Mouse (Mus musculus): ENCODE results near the gene Actr10. TPM values are rescaled to one million over a fixed set of nuclear protein-coding genes. Genes with fewer than 3 reads are reported as not detected.

The Actr10 gene
- polyA plus RNA-seq, 1 experiment: 132 TPM

DNA sequence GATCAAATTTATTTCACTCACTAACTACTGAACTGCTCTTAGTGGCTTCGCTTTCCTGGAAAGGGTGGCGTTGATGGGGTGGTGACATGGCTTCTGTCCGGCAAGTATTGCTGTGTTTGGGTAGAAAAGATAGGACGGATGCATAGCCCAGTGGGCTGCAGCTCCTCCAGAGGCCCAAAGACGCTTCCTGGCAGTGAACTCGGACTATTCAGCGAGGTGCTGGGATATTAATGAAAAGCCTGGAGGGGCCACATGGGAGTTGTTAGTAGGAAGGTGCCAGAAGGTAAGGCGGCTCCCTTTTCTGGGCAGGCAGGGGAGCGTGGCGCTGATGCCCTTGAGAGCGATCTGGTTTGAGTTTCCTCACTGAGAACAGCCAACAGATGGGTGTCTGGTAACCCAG lies 30.0 kb upstream of the Actr10 start:
- peaks cover 5% of the 10 kb centered on the region; the same call in 1 of the 2 replicates for H3K4me1 ChIP-seq (ENCODE audit: control insufficient read depth, insufficient read depth, low read length)
- TF ChIP-seq POLR2A (IDR thresholded peaks at IDR 0.05; ENCODE audit: insufficient read depth, low read depth, low read length) (no peak), CTCF (IDR thresholded peaks at IDR 0.05; ENCODE audit: insufficient read depth, low read depth, low read length) (no peak)
- no peak overlapping the region for H3K27ac ChIP-seq (ENCODE audit: insufficient read depth, low read depth, low read length)
- 92% methylated on average over 11 of the region's 11 CpGs for WGBS
- no peak overlapping the region for H3K4me3 ChIP-seq (ENCODE audit: insufficient read depth, low read depth, low read length)

GRCm38 (mm10) chr12:70908076-70908475 lies 29.6 kb upstream of the Actr10 start:
- TF ChIP-seq CTCF (IDR thresholded peaks at IDR 0.05; ENCODE audit: insufficient read depth, low read depth, low read length) (no peak), POLR2A (IDR thresholded peaks at IDR 0.05; ENCODE audit: insufficient read depth, low read depth, low read length) (no peak)

DNA sequence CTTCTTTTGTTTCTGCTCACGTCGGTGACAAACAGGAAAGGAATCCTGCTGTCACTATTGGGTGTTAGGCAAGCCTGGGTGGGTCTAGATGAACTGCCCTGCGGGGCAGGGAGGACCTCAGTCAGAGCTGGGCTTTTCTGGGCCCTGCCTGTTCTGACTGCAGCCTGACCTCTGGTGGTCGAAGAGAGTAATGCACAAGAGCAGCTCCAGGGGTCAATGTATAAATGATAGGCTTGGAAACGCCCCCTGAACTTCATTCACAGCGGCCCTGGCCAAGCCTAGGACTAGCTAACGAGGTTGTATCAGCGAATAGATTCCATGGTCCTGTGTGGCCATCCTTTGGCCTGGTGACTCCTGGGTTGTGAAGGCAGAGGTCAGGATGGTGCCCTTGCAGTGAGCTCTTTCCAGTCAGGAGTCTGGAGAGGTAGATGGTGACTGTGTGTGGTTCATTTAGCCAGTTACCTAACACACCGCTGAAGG lies 27.4 kb upstream of the Actr10 start:
- TF ChIP-seq CTCF (IDR thresholded peaks at IDR 0.05; ENCODE audit: insufficient read depth, low read depth, low read length) (peak; percentile 86), POLR2A (IDR thresholded peaks at IDR 0.05; ENCODE audit: insufficient read depth, low read depth, low read length) (no peak)
- WGBS: 14% methylated on average over 9 of the region's 9 CpGs
- H3K4me3 ChIP-seq (ENCODE audit: insufficient read depth, low read depth, low read length): no peak overlapping the region

More at GRCm38 (mm10) chr12:70908076-70908475, 29.6 kb upstream of the Actr10 start:
- 81% methylated on average over 4 of the region's 4 CpGs for WGBS
- H3K4me1 ChIP-seq (ENCODE audit: control insufficient read depth, insufficient read depth, low read length): peaks cover 5% of the 10 kb centered on the region; the same call in 1 of the 2 replicates
- H3K27ac ChIP-seq (ENCODE audit: insufficient read depth, low read depth, low read length): no peak overlapping the region
- no peak overlapping the region for H3K4me3 ChIP-seq (ENCODE audit: insufficient read depth, low read depth, low read length)

DNA sequence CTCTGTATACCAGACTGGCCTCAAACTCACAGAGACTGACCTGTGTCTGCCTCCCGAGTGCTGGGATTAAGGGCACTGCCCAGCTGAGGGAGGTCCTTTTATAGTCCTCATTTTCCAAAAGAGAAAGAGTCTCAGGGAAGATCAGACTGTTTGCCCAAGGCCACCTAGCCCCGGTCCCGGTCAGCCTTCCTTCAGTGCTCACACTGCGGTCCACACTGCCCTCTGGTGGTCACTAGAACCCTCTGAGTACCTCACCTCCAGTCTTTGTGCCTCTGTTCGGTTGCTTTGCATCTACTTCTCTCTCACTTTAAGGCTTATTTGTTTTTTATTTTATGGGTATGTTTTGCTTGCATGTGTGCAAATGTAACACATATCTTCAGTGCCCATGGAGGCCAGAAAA lies 26.6 kb upstream of the Actr10 start:
- no peak for TF ChIP-seq POLR2A (IDR thresholded peaks at IDR 0.05; ENCODE audit: insufficient read depth, low read depth, low read length)
- peak; percentile 85 for TF ChIP-seq CTCF (IDR thresholded peaks at IDR 0.05; ENCODE audit: insufficient read depth, low read depth, low read length)
- 3% methylated on average over 5 of the region's 5 CpGs for WGBS
- H3K4me1 ChIP-seq (ENCODE audit: control insufficient read depth, insufficient read depth, low read length): peaks cover 5% of the 10 kb centered on the region; the same call in 1 of the 2 replicates

More for the DNA sequence above, 27.4 kb upstream of the Actr10 start:
- no peak overlapping the region for H3K27ac ChIP-seq (ENCODE audit: insufficient read depth, low read depth, low read length)
- H3K4me1 ChIP-seq (ENCODE audit: control insufficient read depth, insufficient read depth, low read length): peaks cover 5% of the 10 kb centered on the region; the same call in 1 of the 2 replicates

GRCm38 (mm10) chr12:70911676-70912379 lies 25.8 kb upstream of the Actr10 start:
- H3K4me1 ChIP-seq (ENCODE audit: control insufficient read depth, insufficient read depth, low read length): peaks cover 3% of the 10 kb centered on the region; the same call in 1 of the 2 replicates
- H3K4me3 ChIP-seq (ENCODE audit: insufficient read depth, low read depth, low read length): no peak overlapping the region
- WGBS: 78% methylated on average over 17 of the region's 17 CpGs
- no peak for TF ChIP-seq POLR2A (IDR thresholded peaks at IDR 0.05; ENCODE audit: insufficient read depth, low read depth, low read length)
- TF ChIP-seq CTCF (IDR thresholded peaks at IDR 0.05; ENCODE audit: insufficient read depth, low read depth, low read length): no peak
- H3K27ac ChIP-seq (ENCODE audit: insufficient read depth, low read depth, low read length): no peak overlapping the region

More for the DNA sequence above, 26.6 kb upstream of the Actr10 start:
- no peak overlapping the region for H3K4me3 ChIP-seq (ENCODE audit: insufficient read depth, low read depth, low read length)
- no peak overlapping the region for H3K27ac ChIP-seq (ENCODE audit: insufficient read depth, low read depth, low read length)

DNA sequence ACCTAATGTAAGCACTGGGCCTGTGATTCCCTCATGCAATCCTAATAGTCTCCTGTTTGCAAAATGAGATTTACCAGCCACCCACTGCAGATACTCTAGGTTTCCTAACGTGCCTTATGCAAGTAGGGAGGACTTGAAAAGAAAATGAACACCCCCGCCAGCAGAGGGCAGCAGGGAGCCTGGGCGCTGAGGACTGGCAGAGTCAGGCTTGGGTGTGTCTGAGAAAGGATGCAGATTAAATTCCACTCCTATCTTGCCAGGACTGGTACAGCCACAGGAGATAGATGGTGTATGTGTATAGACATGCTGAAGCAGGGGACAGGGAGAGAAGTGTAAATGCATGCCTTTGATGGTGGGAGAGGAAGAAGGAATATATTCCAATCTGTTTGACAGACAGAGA lies 24.2 kb upstream of the Actr10 start:
- WGBS: 45% methylated on average over 3 of the region's 3 CpGs
- 0 out of 2 replicates have a peak, but pooled peaks have one; percentile 24 for TF ChIP-seq CTCF (IDR thresholded peaks at IDR 0.05; ENCODE audit: insufficient read depth, low read depth, low read length)
- no peak for TF ChIP-seq POLR2A (IDR thresholded peaks at IDR 0.05; ENCODE audit: insufficient read depth, low read depth, low read length)

GRCm38 (mm10) chr12:70914387-70914786 lies 23.3 kb upstream of the Actr10 start:
- Histone ChIP-seq H3K4me1 (ENCODE audit: control insufficient read depth, insufficient read depth, low read length) (0 out of 2 replicates have a peak, but pooled peaks cover 2% of the 10 kb centered on the region), H3K27ac (ENCODE audit: insufficient read depth, low read depth, low read length) (no peak overlapping the region), H3K4me3 (ENCODE audit: insufficient read depth, low read depth, low read length) (no peak overlapping the region)
- TF ChIP-seq POLR2A (IDR thresholded peaks at IDR 0.05; ENCODE audit: insufficient read depth, low read depth, low read length) (no peak), CTCF (IDR thresholded peaks at IDR 0.05; ENCODE audit: insufficient read depth, low read depth, low read length) (no peak)
- WGBS: 43% methylated on average over 11 of the region's 11 CpGs

More for the DNA sequence above, 24.2 kb upstream of the Actr10 start:
- no peak overlapping the region for H3K4me3 ChIP-seq (ENCODE audit: insufficient read depth, low read depth, low read length)
- no peak overlapping the region for H3K27ac ChIP-seq (ENCODE audit: insufficient read depth, low read depth, low read length)
- H3K4me1 ChIP-seq (ENCODE audit: control insufficient read depth, insufficient read depth, low read length): 0 out of 2 replicates have a peak, but pooled peaks cover 2% of the 10 kb centered on the region

- Histone ChIP-seq H3K4me3 (ENCODE audit: insufficient read depth, low read depth, low read length) (no peak overlapping the region), H3K27ac (ENCODE audit: insufficient read depth, low read depth, low read length) (no peak overlapping the region), H3K4me1 (ENCODE audit: control insufficient read depth, insufficient read depth, low read length) (no peaks in the 10 kb centered on the region)
- 88% methylated on average over 4 of the region's 4 CpGs for WGBS
- no peak for TF ChIP-seq POLR2A (IDR thresholded peaks at IDR 0.05; ENCODE audit: insufficient read depth, low read depth, low read length)
- no peak for TF ChIP-seq CTCF (IDR thresholded peaks at IDR 0.05; ENCODE audit: insufficient read depth, low read depth, low read length)
These were observed 7.9 kb upstream of the Actr10 start for GRCm38 (mm10) chr12:70929781-70930180.

- 0 out of 2 replicates have a peak, but pooled peaks cover 2% of the 10 kb centered on the region for H3K4me1 ChIP-seq (ENCODE audit: control insufficient read depth, insufficient read depth, low read length)
- peak overlapping the region; percentile 95 for H3K4me3 ChIP-seq (ENCODE audit: insufficient read depth, low read depth, low read length)
- 5% methylated on average over 12 of the region's 12 CpGs for WGBS
- TF ChIP-seq POLR2A (IDR thresholded peaks at IDR 0.05; ENCODE audit: insufficient read depth, low read depth, low read length): no peak
- no peak for TF ChIP-seq CTCF (IDR thresholded peaks at IDR 0.05; ENCODE audit: insufficient read depth, low read depth, low read length)
- peak overlapping the region; percentile 79; the same call in 1 of the 2 replicates for H3K27ac ChIP-seq (ENCODE audit: insufficient read depth, low read depth, low read length)
These were observed 507 bp upstream of the Actr10 start for GRCm38 (mm10) chr12:70937150-70937549.

Data from olfactory bulb, adult 2 months (tissue).